Mouse (Mus musculus) urinary bladder, adult 2 months (tissue): ENCODE results near the gene Cby1. TPM values are rescaled to one million over a fixed set of nuclear protein-coding genes. Genes with fewer than 3 reads are reported as not detected.
"Not testable (repeated sequence)": the region's sequence is repeated elsewhere in the genome, so short reads cannot be mapped to it uniquely, and the experiment has no call there.

ENCODE experiments used
- DNase-seq: peaks from one replicate; pipeline ENCODE4 v3.0.0; 2022; ENCODE audit warnings: low spot score
- polyA plus RNA-seq: library from polyadenylated mRNA; depleted of rRNA; stranded (reverse); fragments of >200 nt; gene quantifications from 2 replicates; pipeline ENCODE4 v1.2.3, GENCODE M21; 2012; rRNA removed

Cby1 gene
- 14.8 and 16.4 TPM in 2 replicates for polyA plus RNA-seq

DNA sequence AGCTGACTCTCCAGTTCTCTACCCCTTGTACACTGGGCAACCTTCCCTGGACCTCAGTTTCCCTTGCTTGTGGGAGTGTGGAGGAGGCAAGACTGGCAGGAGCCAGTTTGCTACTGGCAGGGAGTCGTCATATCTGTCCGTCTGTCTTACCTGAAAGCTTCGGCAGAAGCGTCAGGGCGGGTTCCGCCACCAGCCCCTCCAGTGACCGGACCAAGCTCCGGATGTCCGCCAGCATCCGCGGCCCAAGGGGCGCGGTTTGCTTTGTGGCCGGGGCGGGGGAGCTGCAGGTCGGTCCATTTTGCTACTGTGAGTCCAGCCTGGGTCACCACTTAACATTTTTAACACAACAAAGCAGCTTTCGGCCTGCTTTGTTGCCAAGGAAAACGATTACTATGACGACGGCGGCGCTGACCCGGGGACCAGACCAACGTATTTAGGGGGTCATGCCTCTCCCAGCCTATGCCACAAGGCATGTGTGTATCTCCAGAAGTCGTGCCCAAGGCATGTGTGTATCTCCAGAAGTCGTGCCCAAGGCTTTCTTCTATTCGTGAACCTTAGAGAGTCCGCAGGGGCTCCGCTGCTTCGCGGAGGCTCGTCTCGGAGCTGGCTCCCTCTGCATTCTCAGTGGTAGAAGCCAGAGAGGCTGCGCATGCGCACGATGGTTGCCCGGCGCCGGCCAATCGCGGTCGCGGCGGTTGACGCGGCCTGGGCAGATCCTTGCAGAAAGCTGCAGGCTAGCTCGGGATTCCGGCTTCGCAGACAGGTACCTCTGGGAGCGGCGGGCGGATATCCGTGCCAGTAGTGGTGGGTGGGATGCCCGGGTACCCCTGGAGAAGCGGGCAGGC lies at the start of gene Cby1, which contains the start of gene Fam227a:
TSS of gene Cby1 (plus strand) at position 669 of the 845 bp plus-strand sequence.
TSS of gene Fam227a (minus strand) at position 426 of the 845 bp plus-strand sequence.
- DNase-seq, result peak; percentile 96

DNA sequence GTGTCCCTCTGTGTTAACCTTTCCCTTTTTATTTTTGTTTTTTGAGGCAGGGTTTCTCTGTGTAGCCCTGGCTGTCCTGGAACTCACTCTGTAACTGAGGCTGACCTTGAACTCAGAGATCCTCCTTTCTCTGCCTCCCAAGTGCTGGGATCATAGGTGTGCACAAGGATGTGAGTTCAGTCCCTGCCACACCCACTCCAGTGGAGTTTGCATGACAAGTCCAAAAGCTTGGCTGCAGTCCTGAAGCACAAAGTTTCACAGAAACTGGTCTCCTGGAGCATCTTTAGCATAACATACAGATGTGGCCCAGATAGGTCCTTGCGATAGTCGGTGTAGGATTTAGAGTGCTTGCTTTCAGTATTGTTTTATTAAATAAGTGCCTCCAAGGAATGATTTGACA lies 49.8 kb upstream of the Cby1 start:
- DNase-seq, result no peak

DNA sequence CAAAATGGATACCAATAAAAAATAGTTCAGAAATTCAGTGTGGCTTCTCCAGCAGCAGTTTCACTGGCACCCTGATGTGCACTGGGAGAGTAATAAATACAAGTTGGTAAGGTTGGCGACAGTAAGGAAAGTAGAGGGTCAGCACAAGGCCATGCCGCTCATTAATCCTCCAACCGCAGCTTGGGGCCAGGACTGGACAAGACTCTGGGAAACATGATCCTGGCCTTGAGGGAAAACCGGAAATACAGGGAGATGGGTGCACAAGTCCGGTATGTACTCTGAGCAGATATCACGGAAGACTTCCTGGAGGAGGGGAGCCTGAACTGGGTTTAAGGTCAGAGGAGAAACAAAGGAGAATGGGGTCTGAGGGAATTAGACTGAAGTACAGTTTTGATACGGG lies 43.5 kb upstream of the Cby1 start:
- DNase-seq, result no peak

DNA sequence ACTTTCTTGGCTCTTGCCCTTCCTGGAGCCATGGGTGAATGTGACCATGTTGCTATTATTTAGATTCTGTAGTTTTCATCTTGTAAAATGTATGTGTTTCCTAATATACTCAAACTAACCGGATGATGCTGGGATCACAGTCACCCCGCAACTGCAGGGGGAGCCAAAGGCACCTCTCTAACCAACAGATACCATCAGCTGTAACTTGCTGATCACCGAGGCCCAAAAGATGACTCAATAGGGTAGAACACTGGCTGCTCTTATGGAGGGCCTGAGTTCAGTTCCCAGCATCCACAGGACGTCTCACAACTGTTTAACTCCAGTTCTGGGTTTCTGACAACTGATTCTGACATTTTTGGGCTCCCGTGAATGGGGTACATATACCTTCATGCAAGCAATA lies 42.3 kb upstream of the Cby1 start:
- no peak for DNase-seq

DNA sequence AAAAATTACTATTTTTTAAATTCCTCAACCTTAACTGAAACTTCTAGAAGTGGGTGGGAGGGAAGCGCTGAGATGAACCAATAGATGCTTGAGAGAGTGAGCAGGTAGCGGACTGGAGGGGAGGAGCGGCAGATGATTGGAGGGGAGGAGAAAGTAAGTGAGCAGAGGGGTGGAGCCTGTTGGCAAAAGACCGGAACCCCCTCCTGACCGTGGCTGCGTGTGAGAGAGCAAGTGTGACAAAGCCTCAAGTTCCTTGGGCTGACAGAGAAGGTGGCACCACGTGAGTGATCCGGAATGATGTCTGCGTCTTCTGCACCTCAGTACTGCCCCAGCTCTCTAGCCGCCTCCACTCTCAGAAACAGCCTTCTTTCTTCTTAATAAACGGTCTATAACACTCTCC lies 41.9 kb upstream of the Cby1 start:
- DNase-seq, result no peak

DNA sequence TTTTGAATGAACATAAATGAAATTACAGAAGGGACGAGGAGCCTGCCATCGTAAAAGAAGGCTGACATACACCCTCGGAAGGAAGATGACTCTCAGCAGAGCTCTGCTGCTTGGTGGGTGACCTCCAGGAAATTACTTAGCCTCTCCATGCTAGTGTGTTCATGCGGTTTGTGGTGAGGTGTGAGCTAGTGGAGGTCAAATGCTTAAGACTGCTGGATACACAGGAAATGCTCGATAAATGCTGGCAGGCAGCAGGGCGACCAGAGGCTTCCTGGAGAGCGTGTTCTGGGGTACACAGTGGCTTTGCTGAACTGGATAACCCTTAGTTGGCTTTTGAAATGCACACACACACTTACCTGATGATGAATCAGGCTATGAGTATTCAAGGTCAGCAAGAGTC lies 40.5 kb upstream of the Cby1 start:
- DNase-seq, result no peak

DNA sequence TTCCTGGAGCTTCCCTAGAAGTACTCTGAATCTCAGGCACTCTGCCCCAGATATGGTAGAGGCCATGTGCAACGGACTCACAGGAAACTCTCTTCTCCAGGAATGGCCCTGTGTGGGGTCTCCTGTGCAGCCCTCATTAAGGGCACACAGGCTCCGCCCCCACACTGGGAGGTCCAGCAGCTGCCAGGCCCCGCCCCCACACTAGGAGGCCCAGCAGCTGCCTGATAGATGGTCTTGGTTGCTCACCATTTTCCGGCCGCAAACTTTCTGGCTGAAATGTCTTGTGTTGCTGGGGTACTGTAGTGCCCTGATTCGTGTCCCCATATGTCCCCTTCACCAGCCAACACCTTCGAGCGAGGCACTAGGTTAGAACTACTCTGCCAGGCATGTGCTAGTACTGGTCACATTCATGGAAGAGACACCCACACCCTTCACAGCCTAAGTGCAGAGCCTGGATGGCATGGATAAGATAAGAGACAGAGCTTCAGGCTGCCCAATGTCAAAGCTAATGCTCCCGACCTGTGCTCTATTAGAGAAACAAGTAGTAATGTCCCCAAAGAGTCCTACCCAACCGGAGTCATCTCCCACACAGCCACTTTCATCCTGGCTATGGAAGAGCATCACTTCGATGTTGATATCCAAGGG lies 39.1 kb upstream of the Cby1 start:
- no peak for DNase-seq

DNA sequence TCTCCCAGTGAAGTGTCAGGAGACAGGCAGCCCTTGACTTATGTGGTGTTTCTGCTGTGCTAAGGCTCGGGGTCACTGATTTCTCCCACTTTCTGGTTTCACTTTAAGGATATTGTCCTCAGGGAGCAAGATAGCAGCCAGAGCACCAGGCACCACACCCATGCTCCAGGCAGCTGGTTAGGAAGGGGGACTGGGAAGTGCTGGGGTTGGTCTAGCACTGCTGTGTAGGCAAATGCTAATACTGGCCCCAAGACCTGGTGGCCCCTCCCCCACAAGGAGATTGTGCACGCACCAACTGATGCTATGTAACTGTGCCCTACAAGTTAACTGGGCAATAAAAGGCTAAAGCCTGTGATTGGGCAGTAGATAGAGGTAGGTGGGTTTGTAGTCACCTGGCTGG lies 28.5 kb upstream of the Cby1 start:
- DNase-seq, result no peak

DNA sequence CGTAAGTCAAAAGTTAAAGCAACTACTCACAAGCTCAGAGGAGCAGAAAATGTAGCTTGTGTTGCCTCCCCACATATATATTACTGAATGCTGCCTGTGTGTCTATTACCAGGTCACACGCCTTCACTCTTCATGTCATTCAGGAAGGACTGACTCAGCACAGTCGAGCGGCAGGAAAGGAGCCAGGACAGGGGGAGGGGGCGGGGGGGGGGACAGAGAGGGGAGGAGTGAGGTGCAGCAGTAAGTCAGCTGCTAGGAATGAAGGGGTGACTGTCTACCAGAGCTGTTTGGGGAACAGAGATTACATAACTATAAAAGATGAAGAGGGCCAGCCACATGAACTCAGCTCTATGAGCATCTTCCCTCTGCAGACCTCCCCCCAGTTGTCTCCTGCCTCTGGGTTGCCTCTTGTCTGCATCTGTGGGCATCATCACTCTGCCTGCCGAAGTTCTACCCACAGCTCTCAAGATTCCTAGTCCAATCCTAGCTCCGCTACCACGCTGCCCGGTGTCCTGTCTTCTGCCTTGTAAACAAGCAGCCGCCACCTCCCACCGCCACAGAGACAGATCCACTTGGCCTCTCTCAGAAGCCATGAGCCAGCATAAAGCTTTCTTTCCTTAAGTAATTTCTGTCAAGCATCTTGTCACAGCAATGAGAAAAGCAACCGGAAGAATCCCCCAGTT lies 17.7 kb upstream of the Cby1 start:
- no peak for DNase-seq

DNA sequence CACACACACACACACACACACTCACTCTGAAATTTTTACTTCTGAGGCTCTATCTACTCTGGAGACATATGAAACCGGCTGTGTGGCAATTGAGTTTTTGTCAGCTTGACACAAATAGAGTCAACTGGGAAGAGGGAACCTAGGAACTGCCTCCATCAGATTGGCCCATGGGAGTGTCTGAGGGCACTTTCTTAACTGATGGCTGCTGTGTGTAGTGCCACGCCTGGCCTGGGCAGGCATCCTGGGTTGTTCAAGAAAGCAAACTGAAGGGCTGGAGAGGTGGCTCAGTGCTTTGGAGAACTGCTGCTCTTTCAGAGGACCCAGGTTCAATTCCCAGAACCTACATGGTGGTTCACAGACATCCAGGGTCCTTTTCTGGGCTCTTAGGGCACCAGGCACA lies 13.5 kb upstream of the Cby1 start:
- DNase-seq, result no peak

DNA sequence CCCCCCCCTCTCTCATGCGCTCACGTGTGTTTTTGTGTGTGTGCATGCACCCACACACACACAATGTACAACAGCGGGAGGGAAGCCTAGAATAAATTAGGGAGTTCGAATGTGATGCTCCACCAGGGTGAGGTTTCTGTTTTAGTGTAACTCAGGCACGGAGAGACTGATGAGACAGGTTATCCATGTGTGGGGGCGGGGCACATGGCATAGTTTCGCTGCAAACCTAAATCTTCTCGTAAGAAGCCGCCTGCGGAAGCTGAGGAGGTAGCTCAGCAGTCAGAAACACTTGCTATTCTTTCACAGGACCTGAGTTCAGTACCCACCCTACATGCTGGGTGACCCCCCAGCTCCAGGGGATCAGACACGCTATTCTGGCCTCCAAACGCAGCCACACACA lies 10.9 kb upstream of the Cby1 start:
- DNase-seq, result no peak

DNA sequence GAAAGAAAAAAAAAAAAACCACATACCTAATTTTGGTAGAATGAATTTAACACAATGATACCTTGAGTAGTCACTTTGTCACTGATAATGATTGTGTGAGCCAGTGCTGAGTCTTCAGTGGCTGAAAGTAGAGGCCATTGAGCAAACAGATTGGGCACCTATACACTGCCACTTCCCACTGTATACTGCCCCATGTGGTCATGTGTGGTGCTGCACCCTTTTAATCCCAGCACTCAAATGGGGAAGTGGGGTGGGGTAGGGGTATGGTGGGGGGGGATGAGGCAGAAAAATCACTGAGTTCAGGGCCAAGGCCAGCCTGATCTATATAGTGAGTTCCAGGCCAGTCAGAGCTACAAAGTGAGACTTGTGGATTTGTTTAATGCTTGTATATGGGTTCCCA lies 8.4 kb upstream of the Cby1 start:
- DNase-seq, result no peak

DNA sequence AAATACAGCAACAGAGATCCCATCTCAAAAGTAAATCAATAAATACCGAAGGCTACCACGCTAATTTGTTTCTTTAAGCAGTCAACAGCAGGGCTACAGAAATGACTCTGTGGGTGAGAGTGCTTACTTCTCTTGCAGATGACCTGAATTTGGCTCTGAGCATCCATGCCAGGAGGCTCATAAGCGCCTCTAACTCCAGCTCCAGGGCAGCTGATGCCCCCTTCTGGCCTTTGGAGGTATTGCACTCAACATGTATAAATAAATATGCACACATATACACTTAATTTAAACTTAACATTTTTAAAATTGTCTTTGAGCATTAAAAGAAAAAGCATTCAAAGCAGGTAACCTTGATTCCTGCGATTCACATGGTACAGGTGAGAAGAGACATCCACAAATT lies 7.5 kb upstream of the Cby1 start:
- DNase-seq, result no peak

DNA sequence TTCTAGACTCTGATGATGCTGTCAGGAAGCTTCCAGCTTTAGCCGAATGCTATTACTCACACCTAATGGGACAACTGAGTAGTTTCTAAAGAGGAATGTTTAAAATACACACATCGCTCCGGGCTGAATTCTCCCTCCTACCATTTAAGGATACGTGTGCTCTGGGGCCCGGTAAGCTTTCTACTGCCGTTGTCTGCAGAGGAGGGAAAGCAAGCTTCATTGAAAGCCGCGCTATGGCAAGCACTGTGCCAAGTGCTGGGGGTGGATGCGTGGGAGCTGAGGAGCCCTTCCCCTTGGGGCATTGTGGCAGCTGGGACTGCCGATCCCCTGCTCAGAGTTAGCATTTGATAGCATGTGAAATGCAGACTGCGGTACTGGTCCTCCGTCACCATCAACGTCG lies 2.5 kb upstream of the Cby1 start:
- no peak for DNase-seq

DNA sequence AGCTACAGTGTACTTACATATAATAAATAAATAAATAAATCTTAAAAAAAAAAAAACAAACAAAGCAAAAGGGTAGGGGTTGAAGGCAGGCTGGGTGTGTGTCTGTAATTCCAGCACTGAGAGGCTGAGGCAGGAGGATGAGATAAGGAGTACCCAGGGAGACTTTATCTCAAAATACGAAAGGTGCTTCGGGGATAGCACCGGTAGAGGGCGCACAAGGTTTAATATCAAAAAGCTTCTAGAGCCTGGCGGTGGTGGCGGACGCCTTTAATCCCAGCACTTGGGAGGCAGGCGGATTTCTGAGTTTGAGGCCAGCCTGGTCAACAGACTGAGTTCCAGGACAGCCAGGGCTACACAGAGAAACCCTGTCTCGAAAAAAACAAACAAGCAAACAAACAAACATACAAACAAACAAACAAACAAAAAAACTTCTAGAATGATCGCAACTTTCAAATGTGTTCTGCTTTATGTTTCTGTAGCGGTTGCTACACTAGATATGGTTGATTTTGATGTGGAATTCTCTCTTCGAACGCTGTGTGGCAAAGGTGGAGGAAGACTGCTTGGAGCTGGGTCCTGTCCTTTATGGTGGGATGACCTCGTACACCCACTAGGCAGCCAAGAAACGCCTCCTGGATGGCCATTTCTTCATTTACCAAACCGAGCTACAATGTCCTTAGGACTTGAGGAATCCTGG lies 1.0 kb upstream of the Cby1 start:
- peak; percentile 57 for DNase-seq

DNA sequence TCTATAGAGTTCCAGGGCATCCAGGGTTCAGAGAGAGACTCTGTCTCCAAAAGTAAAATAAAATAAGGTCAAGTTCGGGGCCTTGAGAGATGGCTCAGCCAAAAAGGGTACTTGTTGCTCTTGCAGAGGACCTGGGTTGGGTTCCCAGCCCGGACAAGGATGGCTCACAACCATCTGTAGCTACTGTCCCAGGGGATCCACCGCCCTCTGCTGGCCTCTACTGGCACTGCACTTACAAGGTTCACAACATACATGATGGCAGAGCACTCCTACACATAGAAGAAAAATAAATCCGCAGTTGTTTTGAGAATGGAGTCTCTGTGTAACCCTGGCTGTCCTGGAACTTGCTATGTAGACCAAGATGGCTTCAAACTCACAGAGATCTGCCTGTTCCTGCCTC lies 2.9 kb downstream of the Cby1 start:
- DNase-seq, result no peak

DNA sequence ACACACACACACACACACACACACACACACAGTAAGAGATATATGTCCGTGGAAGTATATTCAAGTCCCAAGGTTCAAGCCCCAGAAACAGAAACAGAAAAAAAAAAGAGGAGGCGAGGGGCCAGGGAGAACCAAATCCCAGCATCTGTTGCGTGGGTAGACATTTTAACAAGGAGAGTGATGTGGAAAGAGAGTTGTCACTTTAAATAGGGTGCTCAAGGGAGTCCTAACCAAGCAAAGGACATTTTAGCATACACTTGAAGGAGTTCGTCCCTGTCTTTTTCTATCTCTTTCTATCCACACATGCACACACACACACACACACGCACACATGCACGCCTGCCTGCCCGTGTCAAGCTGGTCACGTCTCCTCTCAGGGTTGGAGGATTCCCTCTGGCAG lies 5.7 kb downstream of the Cby1 start:
- no peak for DNase-seq

DNA sequence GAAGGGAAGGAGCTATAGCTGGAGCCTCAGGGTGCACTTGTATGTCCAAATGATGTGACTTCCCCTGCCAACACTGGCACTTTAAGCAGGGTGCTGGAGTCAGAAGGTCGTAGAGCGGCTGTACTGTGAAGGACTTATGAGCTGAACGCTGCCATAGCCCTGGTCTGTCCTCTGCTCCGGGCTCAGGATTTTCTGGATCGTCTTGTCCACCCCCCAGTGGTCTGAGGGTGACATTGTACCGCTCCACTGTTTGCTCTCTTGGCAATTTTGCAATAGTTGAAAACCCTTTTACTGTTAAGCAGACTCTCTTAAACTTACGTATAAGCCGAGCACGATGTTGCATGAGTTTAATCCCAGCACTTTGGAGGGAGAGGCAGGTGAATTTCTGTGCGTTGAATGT lies 10.2 kb downstream of the Cby1 start:
- DNase-seq, result no peak

DNA sequence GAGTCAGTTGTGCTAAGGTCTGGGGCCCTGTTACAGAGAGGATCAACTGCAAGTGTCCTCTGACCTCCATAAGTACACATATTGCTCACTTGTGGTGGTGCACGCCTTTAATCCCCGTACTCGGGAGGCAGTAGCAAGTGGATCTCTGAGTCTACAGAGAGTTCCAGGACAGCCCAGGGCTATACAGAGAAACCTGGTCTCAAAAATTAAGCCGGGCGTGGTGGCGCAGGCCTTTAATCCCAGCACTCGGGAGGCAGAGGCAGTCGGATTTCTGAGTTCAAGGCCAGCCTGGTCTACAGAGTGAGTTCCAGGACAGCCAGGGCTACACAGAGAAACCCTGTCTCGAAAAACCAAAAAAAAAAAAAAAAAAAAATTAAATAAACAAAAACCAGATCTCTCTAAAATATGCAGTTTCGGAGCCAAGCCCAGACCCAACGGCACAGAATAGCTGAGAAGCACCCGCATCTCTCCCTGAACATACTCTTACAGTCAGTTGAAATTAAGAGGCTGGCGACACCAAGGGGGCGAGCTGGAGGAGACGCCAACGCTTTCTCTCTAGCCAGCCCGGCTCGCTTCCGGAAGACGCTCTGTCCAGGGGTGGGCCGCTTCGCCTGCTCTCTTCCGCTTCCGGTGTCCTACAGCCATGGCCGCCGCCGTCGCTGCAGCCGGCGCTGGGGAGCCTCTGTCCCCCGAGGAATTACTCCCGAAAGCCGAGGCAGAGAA lies 11.4 kb downstream of the Cby1 start, which contains the start of gene Tomm22:
TSS of gene Tomm22 (plus strand) at position 613 of the 723 bp plus-strand sequence.
- DNase-seq, result peak; percentile 75

DNA sequence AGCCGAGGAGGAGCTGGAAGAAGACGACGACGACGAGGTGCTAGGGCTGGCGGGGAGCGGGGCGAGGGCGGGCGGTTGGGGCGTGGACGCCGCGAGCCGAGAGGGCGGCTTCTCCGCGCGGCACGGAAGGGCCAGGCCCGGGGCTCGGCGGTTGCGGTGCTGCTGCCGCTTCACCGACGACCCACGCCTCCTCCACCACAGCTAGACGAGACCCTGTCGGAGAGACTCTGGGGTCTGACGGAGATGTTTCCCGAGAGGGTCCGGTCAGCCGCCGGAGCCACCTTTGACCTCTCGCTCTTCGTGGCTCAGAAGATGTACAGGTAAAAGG lies 11.9 kb downstream of the Cby1 start:
- DNase-seq, result no peak

DNA sequence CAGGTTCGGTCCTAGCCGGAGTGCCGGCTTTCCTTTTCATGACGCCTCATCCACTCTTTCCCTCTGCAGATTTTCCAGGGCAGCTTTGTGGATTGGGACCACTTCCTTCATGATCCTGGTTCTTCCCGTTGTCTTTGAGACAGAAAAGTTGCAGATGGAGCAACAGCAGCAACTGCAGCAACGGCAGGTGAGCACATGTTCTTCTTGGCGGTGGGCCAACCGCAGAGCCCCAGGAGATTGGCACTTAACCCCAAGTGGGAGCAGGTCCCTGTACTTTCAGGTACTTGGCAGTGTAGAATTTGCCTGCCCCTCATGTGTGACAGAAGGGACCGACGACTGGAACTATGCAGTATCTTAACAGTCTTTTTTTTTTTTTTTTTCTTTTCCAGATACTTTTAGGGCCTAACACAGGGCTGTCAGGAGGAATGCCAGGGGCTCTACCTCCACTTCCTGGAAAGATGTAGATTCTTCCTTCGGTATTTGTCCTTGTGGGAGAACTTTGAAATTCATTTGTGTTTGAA lies 12.9 kb downstream of the Cby1 start:
- DNase-seq, result not testable (repeated sequence)
